Mouse (Mus musculus): ENCODE data around the gene Slc9c1. TPM values are rescaled to one million over a fixed set of nuclear protein-coding genes. Genes with fewer than 3 reads are reported as not detected.

Slc9c1 gene
- total and polyA plus RNA-seq, 3 experiments: not detected

GRCm38 (mm10) chr16:45625342-45625741 lies 90.2 kb downstream of the Slc9c1 start:
- DNase-seq: no peak

GRCm38 (mm10) chr16:45629497-45630105 lies 94.5 kb downstream of the Slc9c1 start:
- DNase-seq: no peak

DNA sequence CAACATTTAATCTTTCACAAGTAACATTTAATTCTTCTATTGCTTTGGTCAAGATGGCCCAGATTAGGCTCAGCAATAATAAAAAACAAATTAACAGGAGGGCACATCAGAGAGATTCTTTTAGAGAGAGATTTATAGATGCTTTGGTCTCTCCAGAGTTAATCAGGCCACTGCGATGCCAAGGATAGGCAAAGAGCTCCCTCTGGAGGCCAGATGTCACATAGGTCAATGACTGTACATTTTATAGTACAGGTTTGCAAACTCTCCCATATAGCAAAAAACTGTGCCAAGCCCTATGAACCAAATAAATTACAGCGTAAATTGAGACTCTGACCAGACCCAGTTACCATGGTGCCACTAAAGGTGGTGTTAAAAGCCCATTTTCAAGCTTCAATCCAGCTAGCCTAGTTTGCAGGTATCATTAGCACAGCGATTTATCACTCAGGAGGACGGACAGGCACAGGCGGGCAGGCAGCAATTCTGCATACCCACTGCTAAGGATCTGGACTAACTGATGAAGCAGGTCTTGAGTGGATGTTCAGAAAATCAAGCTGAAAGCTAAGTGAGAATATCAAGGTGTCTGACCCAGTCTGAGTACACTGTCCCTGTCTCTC lies 95.3 kb downstream of the Slc9c1 start:
- peak; percentile 54 for DNase-seq

- DNase-seq: peak; percentile 57
These were observed 97.3 kb downstream of the Slc9c1 start for GRCm38 (mm10) chr16:45632420-45632819.

- DNase-seq: no peak
These were observed 100.7 kb downstream of the Slc9c1 start for GRCm38 (mm10) chr16:45635826-45636225.

GRCm38 (mm10) chr16:45640070-45640762 lies 105.1 kb downstream of the Slc9c1 start:
- no peak for DNase-seq

DNA sequence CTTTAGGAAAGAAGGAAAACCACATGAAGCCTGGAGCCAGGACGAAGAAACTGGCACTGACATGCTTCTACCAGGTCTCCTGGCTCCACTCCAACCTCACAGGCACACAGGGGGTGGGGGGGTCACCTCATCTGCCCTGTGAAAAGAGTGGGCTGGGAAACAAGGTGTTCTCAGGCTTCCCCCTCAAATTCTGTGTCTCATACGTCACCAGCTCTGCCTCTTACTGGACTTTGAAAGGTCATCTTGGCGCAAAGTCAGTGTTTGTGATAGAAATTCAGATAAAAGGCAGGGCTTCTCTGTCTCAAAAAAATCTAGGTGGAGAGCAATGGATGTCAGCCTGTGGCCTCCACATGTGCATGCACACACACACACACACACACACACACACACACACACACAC lies 106.2 kb downstream of the Slc9c1 start:
- DNase-seq: peak; percentile 28

GRCm38 (mm10) chr16:45643944-45644343 lies 108.8 kb downstream of the Slc9c1 start:
- DNase-seq: no peak

DNA sequence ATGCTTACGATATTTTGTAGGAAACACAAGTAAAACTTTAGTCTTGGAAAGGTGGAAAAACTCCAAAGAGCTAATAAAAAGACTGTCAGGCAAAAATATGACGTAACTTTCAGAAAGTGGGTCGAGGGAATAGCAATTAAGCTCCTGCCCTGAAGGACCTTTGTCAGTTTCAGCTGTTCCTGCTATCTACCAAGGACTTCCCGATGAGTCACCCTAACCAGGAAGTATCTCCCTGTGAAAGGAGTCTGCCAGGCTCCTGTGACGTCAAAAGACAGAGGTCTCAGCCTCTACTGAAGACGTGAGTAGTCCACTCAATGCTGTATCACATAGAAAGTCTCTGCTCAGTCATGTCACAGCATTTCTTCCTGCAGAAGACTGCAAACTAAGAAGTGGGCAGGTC lies 109.3 kb downstream of the Slc9c1 start:
- DNase-seq: peak; percentile 82

DNA sequence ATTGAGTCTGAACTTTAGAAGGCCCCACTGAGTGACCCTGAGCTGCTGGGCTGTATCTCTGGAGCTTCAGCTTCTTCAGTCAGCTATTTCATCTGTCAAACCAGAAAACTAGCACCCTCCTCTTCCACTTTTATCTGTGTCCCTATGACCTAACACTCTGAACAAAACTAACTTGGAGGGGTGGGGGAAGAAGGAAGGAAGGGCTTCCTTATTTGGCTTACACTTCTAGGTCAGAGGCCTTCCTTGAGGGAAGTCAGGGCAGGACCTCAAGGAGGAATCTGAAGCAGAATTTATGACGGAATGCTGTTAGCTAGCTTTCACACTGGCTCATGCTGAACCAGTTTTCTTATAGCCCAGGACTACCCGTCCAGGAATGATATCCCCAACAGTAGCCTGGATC lies 116.4 kb downstream of the Slc9c1 start:
- DNase-seq: no peak

DNA sequence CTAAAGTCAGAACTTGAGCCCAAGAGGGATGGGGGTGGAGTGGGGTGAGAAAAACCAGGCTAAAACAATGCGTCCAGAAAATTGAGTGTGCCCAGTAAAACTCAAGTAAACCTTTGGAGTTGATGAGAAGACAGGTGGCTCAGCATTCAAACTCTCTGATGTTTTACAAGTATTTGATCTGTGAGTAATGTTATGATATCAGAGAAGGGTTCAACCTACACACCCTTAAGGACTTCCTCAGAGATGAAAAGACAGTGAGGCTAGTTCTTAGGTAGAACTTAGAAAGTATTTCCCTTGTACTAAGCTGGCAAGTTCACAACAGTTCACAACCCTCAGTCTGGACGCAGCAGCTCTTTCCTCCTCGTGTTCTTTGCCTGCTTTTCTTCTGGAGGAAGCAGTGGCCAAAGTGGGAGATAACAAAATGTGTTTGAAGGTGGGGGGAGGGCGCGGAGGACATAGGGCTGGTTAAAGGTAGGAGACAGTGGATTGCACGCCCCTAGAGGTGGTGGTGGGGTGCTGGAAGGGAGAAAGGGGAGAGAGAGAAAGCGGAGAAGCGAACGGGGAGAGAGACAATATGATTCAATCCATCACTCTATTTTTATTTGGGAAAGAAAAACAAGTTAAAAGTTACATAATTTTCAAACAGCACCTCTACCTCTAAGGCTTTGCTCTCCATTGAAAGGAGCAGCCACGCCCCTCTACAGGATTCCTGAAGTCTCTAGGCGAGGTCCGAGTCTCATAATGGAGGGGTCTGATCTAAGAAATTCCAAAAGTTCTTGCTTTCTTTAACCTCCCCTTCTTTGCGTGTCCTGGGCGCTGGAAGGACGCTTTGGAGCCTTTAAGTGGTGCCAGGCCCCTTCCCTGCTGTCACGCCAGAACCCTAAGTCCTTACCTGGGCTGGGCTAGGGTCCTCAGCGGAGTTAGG lies 118.2 kb downstream of the Slc9c1 start:
- DNase-seq: no peak

DNA sequence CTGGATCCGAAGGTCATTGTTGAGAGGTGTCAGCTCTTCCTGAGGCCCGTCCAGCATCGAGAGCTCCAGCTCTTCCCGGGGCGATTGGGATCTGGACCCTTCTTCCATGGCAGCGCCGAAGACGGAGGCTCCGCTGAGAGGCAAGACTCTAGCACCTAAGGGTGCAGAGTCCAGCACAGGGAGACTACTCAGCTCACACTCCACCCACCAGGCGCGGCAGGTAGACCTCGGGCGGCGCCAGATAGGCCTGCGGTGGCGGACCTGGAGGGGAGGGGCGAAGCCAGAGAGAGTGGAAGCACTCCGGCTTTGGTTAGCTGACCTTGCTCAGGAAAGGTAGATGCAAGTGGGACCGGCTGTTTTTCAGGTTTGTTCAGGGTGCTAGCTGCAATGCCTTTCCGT lies 118.8 kb downstream of the Slc9c1 start, which contains the start of gene BC016579:
TSS of gene BC016579 (minus strand) at position 135 of the 399 bp plus-strand sequence.
- DNase-seq: peak; percentile 19

DNA sequence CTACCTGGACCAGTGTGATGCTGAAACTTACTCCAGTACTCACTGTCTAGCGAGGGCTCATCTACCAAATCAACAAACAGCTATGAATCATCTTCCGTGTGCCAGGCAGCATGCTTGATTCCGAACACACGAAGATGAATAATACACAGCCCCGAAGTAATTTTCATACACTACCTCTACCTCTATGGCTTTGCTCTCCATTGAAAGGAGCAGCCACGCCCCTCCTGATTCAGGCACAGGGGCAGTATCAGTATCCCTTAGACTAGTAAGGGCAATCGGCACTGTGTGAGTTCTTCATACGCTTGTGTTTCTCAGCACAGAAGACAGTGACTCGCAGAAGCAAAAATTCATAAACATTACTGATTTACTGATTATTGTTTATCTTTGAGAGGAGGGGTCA lies 119.4 kb downstream of the Slc9c1 start:
- no peak for DNase-seq

Other genes starting within 250 kb of the Slc9c1 start
- gene Cd200, start 126.3 kb upstream of the Slc9c1 start, total RNA-seq (2021): 10 to 100 TPM; 39.9 to 67.3 TPM
- gene Cd200, start 126.3 kb upstream of the Slc9c1 start, polyA plus RNA-seq (2012; rRNA removed): 25.4 and 27.2 TPM in 2 replicates
- gene Gm609, start 42.3 kb upstream of the Slc9c1 start, total RNA-seq (2021): under 1 TPM in 1 of 2 experiments, not detected in 1; 0.14 TPM
- gene Gm609, start 42.3 kb upstream of the Slc9c1 start, polyA plus RNA-seq (2012; rRNA removed): not detected in 2 replicates
- not detected for gene Gm17783, start 3.3 kb upstream of the Slc9c1 start, total RNA-seq (2021)
- gene Gm17783, start 3.3 kb upstream of the Slc9c1 start, polyA plus RNA-seq (2012; rRNA removed): not detected in 2 replicates
- gene Gcsam, start 75.1 kb downstream of the Slc9c1 start, total RNA-seq (2021): under 1 TPM; 0.09 to 0.52 TPM
- not detected in 2 replicates for gene Gcsam, start 75.1 kb downstream of the Slc9c1 start, polyA plus RNA-seq (2012; rRNA removed)
- gene BC016579, start 118.8 kb downstream of the Slc9c1 start, total RNA-seq (2021): under 1 TPM; 0.14 to 0.26 TPM
- not detected in 2 replicates for gene BC016579, start 118.8 kb downstream of the Slc9c1 start, polyA plus RNA-seq (2012; rRNA removed)
- gene Tmprss7, start 158.3 kb downstream of the Slc9c1 start, total RNA-seq (2021): under 1 TPM; 0.10 to 0.58 TPM
- gene Tmprss7, start 158.3 kb downstream of the Slc9c1 start, polyA plus RNA-seq (2012; rRNA removed): 0.15 and 0.28 TPM in 2 replicates
- 1 to 10 TPM; 4.3 TPM for gene Tagln3, start 189.3 kb downstream of the Slc9c1 start, total RNA-seq (2021)
- 0.88 and 1.8 TPM in 2 replicates for gene Tagln3, start 189.3 kb downstream of the Slc9c1 start, polyA plus RNA-seq (2012; rRNA removed)
- 10 to 100 TPM; 16.0 to 26.7 TPM for gene Abhd10, start 207.6 kb downstream of the Slc9c1 start, total RNA-seq (2021)
- 4.2 and 5.9 TPM in 2 replicates for gene Abhd10, start 207.6 kb downstream of the Slc9c1 start, polyA plus RNA-seq (2012; rRNA removed)

Data from adrenal gland, adult 2 months (tissue).